Mouse (Mus musculus): ENCODE measurements around the gene Dnali1. TPM values are rescaled to one million over a fixed set of nuclear protein-coding genes. Genes with fewer than 3 reads are reported as not detected.

Gene Dnali1
- not detected for total RNA-seq (2021)
- long read RNA-seq, experiment 1: 0 reads
- long read RNA-seq, experiment 2: 0 reads

DNA sequence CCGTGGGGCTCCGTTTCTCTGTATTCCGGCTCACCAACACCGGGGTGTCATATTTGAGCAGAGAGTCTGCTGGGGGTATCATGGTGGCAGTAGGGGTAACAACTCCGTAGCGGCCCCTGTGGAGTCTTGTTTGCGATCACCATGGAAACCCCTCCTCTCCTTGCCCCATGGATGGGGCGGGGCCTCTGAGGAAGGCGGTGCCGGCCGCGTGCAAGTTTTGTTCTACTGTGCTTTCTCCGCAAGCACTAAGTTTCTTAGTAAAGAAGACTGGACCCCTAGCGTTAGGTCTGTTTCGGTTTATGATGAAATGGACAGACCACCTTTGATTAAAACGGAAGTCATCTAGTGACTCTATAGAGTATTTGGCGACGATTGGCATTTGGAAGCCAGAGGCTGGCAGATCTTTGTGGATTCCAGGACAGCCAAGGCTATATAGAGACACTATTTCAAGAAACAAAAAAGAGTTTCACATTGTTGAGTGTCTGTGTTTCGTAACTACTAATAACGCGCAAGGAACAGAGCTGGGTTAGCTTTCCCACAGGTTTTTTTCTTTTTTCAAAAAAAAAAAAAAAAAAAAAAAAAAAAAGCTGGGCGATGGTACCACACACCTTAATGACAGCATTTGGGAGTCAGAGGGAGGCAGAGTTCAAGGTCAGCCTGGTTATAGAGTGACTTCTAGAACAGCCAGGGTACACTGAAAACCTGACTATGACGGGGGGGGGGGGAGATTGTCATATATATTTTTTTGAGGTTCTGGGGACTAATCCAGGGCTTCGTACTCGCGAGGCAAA is at the start of gene Dnali1:
Dnali1 (minus strand) TSS at position 187 of the 791 bp plus-strand sequence.
- peak; percentile 52 to 53 for DNase-seq (ENCODE audit: low spot score in 2 of 2)

DNA sequence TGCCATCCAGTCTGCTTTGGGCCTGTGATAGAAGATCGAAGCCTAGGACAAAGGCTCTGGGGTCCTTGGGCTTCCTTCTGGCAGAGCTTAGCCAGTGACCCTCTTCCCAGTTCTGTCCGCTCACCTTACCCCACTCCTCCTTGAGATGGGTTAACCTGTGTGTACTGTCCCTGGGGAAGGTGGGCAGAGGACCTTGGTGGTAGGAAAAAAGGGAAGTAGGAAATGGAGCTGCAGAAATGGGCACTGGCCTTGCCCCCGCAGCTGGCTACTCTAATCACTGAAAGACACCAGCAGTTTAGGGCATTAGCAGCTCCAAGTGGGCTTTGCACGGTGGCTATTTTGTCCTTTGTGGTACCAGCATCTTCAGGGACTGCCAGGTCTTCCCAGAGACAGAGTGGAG is 49.6 kb upstream of the Dnali1 start:
- DNase-seq (ENCODE audit: low spot score in 2 of 2): no peak

DNA sequence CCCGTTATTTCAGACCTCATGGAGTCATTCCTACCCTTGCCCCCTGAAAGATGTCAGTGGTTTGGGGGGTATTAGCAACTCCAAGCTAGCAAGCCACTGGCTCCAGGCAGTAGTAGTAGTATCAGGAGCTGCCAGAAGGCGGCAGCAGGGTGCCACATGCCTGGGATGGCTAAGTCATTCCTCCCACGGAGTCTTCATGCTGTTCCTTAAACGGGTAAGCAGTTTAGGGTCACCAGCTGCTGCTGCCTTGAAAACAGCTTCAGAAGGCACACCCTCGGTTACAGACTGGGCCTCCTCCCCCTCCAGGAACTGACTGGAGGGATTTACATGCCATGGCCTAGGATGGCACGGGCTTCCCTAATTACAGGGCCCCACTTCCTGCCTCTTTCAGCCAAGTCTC is 49.1 kb upstream of the Dnali1 start:
- peak; percentile 84 to 90 for DNase-seq (ENCODE audit: low spot score in 2 of 2)

DNA sequence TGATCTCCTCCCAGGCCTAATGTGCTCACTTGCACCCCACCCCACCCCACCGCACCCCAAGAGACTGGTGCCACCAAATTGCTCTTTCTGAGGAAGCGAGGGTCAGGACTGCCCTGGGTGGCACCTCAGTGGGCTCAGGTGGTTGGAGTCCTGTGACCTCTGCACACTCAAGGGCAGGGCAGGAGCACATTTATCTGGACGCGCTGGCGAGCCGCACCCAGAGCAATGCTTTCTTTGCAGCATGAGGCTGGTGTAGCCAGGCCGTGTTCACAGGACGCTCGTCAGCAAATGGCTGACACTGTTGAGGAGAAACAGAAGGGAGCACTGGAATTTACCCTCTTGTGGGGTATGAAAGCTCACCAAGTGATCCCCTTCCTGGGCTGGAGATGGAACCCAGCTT is 39.9 kb upstream of the Dnali1 start:
- no peak for DNase-seq (ENCODE audit: low spot score in 2 of 2)

DNA sequence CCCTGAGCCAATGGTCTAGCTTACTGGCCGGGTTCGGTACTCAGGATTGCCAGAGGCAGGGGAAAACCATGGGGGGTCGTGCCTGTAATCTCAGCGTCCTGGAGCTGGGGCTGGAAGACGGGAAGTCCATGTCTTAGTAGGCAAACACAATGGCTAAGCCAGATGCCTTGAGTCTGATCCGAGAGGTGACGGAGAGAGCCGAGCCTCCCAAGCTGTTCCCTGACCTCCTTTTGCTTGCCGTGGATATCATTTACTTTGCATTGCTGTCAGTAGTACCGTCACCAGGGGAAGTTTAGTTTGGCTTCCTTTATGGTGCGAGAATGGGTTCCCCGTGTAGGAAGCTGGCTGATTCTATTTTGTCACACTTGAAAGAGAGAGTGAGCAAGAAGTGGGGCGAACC is 35.8 kb upstream of the Dnali1 start:
- DNase-seq (ENCODE audit: low spot score in 2 of 2): no peak

DNA sequence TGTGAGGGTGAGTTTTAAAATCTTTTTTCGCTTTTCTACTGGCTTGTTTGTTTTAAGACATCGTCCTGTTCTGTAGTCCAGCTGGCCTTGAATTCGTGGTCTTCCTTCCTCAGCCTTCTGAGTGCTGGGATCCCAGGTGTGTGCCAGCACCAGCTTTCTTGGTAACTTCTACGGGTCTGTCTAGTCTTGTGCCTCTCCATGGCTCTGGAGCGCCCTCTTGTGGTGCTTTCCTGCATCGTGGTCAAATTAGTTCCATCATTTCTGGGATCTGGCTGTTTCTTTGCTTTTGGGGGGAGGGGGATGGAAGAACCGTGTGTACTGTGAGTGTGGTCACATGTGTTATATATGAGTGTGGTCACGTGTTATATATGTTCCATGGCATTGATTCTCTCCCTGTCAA is 34.0 kb upstream of the Dnali1 start:
- DNase-seq (ENCODE audit: low spot score in 2 of 2): peak; percentile 86 to 89

DNA sequence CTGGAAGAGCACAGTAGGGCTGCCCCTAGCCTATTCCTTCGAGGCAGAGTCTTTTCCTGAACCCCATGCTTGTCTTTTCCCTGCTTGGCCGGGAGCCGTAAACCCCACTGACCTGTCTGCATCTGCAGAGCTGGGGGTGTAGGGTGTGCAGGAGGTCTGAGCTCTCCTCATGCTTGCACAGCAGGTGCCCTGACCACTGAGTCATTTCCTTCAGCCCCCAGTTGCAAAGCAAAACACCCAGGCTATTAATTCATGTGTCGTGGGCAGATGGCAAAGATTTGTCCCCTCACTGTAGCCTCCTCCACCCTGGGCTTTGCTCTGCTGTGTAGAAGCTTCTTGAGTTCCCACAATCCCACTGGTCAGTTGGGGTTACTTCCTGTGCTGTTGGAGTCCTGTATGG is 31.9 kb upstream of the Dnali1 start:
- no peak for DNase-seq (ENCODE audit: low spot score in 2 of 2)

DNA sequence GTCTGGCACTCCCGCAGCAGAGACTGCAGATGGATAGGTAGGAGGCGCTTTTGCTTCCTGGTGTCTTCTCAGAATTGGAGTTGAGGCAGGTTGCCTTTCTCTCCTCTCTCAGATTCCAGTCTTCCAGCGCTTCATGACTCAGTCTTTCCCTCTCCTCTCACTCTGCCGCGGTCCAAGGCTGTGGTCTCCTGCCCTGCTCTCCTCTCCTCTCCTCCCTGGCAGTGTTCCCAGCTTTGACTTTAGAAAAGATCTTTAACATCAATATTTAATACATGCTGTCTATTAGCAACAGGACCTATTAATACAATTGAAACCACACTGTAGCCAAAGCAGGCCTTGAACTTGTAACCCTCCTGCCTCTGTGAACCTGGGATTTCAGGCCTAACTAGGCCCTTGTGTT is 30.6 kb upstream of the Dnali1 start:
- no peak for DNase-seq (ENCODE audit: low spot score in 2 of 2)

DNA sequence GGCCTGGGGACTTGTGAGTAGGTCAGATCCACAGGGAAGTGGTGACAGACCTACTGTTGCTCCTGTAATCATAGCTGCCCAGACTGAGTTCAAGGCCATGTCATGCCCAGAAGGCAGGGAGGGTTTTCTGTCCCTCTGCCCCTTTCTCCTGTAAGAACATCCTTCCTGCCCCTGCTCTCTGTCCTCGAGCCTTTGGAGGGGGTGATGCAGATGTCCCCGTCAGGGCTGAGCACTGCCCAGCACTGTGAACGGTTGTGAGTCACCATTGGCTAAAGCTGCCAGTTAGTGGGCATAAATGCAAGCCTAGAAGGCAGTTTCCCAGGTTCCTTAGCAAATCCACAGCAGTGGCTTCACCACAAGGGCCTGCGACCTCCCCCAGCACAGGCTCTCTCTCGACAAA is 27.5 kb upstream of the Dnali1 start:
- DNase-seq (ENCODE audit: low spot score in 2 of 2): no peak

DNA sequence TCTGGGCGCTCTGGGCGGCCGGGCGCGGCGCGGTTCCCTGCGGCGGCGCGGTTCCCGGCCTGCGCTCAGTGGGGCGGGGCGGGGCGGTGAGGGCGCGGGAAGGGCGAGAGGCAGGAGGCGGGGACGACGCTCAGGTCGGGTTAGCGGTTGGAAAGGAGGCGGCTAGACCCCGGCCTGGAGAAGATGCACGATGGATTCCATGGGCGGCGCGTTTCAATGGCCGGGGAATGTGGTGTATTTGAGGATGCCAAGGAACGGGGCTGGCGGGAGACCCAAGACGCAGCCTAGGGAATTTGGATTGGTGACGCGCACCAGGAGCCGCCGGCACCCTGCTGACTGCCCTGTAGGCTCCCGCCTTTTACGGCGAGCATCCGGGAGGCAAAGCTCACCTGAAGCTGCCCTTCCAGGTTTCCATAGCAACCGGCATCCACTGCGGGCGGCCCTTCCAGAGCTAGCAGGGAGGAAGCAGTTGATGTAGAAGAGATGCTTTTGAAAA is 19.9 kb upstream of the Dnali1 start:
- DNase-seq (ENCODE audit: low spot score in 2 of 2): no peak

DNA sequence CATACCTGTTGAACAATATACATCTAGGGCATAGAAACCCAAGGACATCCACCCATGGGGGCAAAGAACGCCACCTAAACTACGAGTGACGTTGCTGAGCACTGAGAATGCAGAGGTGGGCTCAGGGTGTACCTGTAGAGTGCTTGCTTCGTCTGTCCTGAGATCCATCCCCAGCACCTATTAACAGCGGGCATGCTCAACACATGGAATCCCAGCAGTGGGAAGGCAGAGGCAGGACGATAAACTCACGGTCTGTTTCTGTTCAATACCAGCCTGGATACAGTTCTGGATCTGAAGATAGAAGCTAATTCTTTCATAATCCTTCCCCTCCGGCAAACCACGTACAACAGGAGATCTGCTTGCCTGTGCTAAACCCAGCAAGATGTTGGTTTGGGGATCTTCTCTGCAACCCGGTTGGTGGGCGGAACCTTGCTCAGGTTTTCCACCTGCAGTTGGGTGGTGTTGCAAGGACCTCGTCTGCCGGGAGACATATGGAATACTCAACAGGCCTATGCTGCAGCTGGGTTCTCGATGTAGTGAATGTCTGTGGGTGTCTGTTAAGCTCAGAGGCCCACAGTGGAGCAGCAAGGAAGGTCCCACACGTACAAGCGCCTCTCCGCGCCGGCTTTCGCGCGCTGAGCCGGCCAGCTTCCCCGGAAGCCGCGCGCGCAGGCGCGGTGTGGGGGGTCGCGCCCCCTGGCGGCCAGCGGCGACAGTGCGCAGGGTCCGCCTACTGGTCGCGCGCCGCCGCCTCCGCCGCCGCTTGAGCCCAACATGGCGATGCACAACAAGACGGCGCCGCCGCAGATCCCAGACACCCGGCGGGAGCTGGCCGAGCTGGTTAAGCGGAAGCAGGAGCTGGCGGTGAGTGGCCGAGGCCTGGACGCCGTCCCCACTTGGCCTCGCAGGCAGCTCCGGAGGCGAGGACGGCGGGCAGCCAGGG is 19.2 kb upstream of the Dnali1 start, which contains the start of gene Meaf6:
Meaf6 (plus strand) TSS at position 732 of the 943 bp plus-strand sequence.
- DNase-seq (ENCODE audit: low spot score in 2 of 2): peak; percentile 98 to 99

DNA sequence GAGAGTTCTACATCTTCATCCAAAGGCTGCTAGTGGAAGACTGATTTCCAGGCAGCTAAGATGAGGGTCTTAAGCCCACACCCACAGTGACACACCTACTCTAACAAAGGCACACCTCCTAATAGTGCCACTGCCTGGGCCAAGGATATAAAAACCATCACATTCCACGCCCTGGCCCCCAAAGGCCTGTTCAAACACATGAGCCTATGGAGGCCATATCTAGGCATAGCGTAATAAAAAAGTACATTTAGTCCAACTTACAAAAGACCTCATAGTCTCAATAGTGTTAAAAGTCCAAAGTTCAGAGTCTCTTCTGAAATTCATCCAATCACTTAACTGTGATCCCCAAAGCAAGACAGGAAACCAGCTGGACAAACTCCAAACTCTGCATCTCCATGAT is 13.2 kb upstream of the Dnali1 start:
- no peak for DNase-seq (ENCODE audit: low spot score in 2 of 2)

DNA sequence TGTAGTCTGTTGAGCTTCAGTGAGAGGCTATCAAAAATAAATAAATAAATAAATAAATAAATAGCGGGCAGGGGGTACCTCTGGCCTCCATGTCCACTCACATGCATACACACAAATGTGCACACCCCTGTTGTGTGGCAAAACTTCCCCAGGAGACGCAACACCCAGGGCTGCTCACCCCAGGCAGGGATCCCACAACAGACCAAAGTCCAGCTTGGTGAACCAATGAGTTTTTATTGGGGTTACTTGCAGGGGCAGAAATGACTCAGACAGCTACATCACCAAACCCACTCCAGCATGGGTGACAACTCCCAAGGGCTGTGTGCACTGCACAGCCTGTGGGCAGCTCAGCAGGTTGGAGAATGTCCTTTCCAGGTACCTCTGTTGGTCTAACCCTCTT is 12.2 kb upstream of the Dnali1 start:
- no peak for DNase-seq (ENCODE audit: low spot score in 2 of 2)

DNA sequence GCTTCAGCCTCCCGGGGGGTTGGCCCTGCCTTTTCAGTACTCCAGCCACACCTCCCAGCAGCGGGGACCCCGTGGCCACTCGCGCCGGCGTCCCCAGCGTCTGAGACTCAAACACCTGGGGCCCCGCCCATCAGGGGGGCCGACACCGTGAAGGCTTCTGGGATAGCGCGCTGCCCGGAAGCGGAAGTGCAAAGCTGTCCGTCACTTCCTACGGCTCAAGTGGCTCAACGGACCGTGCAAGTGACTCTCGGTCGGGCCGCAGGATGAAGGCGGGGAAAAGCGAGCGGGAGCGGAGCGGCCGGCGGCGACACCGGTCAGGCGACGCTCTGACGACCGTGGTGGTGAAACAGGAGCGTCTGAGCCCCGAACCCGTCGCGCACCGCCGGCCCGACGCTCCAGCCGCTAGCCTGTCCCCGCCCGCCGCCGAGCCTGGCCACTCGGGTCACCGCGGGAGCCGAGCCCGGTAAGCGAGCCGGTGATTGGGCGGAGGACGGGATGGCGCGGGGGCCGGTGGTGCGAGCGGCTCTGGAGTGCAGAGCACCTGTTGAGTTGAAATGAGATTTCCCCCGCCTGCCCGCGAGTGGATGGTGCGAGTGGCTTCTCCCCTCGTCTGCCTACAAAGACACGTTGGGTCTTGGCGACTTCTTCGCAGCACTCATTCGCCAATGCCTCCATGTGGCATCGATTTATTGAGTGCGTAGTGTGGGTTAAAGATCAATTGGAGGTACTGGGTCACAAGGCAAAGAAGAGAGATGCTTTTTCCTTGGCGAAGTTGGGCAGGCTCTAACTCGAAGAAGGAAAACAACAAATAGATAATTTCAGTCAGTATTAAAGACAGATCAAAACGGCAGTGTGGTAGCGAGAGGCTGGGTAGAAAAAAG is 1.2 kb upstream of the Dnali1 start, which contains the start of gene Snip1:
Snip1 (plus strand) TSS at position 183 of the 881 bp plus-strand sequence.
- DNase-seq (ENCODE audit: low spot score in 2 of 2): peak; percentile 92 to 93

DNA sequence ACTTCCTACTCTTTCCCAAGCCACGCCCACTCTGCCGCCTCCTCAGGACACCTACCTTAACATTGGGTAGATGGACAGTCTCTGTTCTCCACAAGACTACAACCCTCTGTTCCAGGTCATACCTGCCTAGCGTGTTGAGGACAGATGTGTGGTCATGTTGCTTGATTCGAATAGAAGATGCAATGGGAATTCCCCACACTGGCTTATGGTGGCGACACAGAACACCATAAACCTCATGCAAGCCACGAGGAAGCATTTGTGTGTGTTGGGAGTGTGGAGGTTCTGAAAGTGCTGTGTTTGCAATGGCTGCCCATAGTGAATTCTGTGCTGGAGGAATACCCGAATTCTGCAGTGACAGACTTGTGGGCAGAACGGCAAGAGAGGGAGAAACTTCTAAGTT is 1.7 kb downstream of the Dnali1 start:
- DNase-seq (ENCODE audit: low spot score in 2 of 2): no peak

DNA sequence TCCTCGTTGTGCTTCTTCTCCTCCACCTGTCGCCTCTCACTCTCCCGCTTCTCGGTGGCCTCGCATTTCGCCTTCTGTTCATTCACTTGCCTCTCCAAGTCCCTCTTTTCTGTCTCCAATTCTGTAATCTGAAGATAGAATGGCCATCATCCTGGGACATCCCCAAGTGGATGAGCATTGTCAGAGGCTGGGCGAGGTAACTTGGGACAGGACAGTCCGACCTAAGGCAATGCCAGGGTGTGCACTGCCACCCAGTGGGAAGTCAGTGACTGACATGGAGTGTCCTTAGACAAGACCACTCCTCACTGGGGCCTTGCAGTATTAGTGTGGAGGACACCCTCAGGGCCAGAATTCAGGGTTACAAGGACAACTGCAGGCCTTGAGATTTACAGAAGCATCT is 6.5 kb downstream of the Dnali1 start:
- DNase-seq (ENCODE audit: low spot score in 2 of 2): peak; percentile 40 to 47

DNA sequence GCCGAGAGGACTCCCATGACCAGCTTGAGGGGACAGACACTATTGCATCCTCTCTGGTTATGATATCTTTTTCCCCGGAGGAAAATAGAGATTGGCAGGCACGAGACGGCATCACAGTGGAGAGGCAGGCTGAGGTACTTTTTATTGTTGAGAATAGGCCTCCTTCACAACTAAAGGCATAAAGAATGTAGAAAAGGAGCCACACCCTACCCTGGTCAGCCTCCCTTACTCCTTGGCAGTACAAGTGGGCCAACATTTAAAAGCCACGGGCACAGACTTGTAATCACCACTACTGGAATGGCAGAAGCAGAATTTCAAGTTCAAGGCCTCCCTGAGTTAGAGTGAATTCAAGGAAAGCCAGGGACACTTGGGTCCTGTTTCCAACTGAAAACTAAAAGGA is 7.5 kb downstream of the Dnali1 start:
- no peak for DNase-seq (ENCODE audit: low spot score in 2 of 2)

DNA sequence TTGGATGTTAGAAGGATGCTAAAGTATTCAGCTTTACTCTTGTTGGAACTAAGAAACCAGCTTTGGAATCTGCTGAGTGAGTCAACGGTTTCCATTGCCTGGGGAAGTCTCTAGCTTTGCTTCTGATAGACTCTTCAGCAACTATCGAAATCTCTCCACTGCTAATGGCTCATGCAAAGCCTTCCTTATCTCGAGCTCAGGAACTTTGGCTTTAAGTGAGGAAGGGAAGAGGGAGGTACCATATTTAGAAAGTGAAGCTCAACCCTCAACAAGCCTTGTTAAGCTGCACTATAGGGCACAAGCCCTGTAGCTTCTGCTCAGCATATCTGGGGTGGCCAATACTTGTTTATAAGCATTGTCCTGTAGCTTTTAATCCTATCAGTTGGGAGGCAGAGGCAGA is 8.2 kb downstream of the Dnali1 start:
- no peak for DNase-seq (ENCODE audit: low spot score in 2 of 2)

DNA sequence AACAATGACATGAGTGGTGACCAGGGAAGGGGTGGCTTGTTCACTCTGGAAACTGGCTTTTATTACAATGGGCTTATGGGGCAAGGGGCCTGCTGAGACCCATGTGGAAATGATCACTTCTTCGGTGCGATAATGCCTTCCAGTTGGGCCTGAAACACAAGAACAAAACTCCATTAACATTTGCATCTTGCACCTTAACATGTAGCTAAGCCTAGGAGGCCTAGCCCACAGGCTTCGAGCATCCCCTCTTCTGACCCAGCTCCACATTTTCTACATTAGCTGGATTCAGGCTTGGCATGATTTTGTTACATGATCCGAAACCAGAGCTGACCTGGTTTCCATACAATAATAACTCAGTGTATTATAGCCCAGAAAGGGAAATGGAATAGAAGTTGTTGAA is 9.0 kb downstream of the Dnali1 start:
- DNase-seq (ENCODE audit: low spot score in 2 of 2): no peak

DNA sequence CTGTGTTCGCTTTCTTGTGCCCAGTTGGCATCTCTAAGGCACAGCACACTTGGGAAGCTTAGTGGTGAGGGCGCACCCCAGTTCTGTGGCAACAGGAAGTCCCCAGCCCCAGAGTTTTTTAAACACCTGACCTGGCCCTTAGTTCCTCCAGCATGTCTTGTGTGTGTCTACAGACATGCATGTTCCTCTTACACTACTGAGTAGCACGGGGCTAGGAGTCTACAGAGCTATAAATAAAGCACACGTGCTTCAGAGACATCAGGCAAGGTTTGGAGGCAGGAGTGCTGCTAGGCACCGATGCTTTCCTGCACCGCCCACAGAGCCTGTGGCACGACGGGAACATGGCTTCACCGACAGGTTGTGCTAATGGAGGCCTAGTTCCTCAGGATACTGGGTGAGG is 10.1 kb downstream of the Dnali1 start:
- no peak for DNase-seq (ENCODE audit: low spot score in 2 of 2)

DNA sequence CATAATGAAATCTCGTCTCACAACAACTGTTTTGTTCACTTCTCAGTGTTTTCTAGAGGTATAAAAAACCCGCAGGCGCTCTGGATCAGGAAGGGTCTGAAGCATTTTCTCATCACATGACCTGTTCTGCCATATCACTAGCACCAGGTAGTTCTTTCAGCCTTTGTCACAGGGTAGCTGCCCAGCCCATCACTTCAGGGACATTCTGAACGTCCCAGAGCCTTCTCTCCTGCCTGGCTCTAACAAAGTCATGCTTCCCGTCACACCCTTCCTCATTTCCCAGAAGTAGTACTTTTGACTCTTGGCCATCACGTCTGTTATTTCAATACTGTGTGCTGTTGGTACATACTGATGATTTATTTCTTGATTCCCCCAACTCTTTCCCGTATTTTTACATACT is 21.0 kb downstream of the Dnali1 start:
- DNase-seq (ENCODE audit: low spot score in 2 of 2): no peak

All from adrenal gland, adult 18-20 months (tissue).